Mouse (Mus musculus) small intestine, adult 2 months (tissue): ENCODE measurements around the gene Smim26.

Experiments
- CTCF ChIP-seq: fragments of 200-500 bp; IDR thresholded peaks from 2 replicates; pipeline ENCODE4 v1.5.1; 2012; ENCODE audit warnings: low read depth, mild to moderate bottlenecking, control low read depth, inconsistent platforms, low read length, moderate library complexity, mixed read lengths; ENCODE audit not compliant: insufficient replicate concordance, insufficient read length; ENCODE audit errors: extremely low read depth
- POLR2A ChIP-seq: fragments of 200-500 bp; IDR thresholded peaks from 2 replicates; pipeline ENCODE4 v1.6.1; 2012; ENCODE audit warnings: low read depth, mild to moderate bottlenecking, control low read depth, inconsistent platforms, low read length, moderate library complexity

DNA sequence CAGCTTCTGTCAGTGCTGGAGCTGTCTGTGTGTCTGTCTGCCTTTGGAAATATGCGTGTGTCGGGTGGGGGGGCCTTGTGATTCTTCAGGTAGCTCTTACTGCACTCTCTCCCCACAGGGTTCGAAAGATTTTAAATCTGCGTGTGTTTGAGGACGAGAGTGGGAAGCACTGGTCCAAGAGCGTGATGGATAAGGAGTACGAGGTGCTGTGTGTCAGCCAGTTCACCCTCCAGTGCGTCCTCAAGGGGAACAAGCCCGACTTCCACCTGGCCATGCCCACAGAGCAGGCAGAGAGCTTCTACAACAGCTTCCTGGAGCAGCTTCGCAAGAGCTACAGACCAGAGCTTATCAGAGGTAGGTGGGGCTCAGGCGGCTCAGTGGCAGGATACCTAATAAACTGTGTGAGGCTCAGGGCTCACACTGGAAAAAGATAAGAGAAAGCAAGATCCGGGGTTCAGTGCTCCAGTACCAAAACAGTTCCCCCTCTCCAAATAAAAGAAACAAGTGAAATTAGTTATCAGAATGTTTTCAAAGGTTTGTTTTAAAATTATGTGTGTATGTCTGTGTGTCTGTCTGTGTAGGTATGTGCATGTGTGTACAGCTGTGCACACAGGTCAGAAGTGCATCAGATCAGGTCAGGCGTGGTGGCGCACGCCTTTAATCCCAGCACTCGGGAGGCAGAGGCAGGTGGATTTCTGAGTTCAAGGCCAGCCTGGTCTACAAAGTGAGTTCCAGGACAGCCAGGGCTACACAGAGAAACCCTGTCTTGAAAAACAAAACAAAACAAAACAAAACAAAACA lies 23.4 kb downstream of the Smim26 start:
- TF ChIP-seq CTCF: no peak
- no peak for TF ChIP-seq POLR2A
